Mouse (Mus musculus) lung, postnatal 0 days (tissue): ENCODE data around the gene Ticam1.

Experiments used
- CTCF ChIP-seq: IDR thresholded peaks from 2 replicates; pipeline ENCODE4 v1.5.1; 2016; ENCODE audit warnings: antibody characterized with exemption, mild to moderate bottlenecking
- EP300 ChIP-seq: IDR thresholded peaks from 2 replicates; pipeline ENCODE4 v1.6.1; 2016; ENCODE audit warnings: antibody characterized with exemption, mild to moderate bottlenecking, control low read depth

GRCm38 (mm10) chr17:56251136-56251829 is 25.3 kb downstream of the Ticam1 start:
- peak; percentile 79 for TF ChIP-seq CTCF
- TF ChIP-seq EP300: no peak
